Mouse (Mus musculus) ES-E14 (cell line): ENCODE measurements around the gene Pip5kl1.

Source experiments
- CHD2 ChIP-seq: IDR thresholded peaks from 2 replicates; pipeline ENCODE4 v1.6.1; 2014; ENCODE audit warnings: mild to moderate bottlenecking, low read depth, low read length, inconsistent platforms
- HCFC1 ChIP-seq: IDR thresholded peaks from 2 replicates; pipeline ENCODE4 v1.6.1; 2012; ENCODE audit warnings: low read length, inconsistent platforms, borderline replicate concordance; ENCODE audit not compliant: insufficient read depth
- MAFK ChIP-seq: IDR thresholded peaks from 2 replicates; pipeline ENCODE4 v1.6.1; 2014; ENCODE audit warnings: mild to moderate bottlenecking, low read depth, low read length, inconsistent platforms; ENCODE audit not compliant: insufficient read depth
- ZC3H11A ChIP-seq: IDR thresholded peaks from 2 replicates; pipeline ENCODE4 v1.6.1; 2012; ENCODE audit warnings: low read depth, mild to moderate bottlenecking, inconsistent platforms, low read length, borderline replicate concordance
- ZNF384 ChIP-seq: IDR thresholded peaks from 2 replicates; pipeline ENCODE4 v1.6.1; 2012; ENCODE audit warnings: low read depth, low read length, inconsistent platforms

DNA sequence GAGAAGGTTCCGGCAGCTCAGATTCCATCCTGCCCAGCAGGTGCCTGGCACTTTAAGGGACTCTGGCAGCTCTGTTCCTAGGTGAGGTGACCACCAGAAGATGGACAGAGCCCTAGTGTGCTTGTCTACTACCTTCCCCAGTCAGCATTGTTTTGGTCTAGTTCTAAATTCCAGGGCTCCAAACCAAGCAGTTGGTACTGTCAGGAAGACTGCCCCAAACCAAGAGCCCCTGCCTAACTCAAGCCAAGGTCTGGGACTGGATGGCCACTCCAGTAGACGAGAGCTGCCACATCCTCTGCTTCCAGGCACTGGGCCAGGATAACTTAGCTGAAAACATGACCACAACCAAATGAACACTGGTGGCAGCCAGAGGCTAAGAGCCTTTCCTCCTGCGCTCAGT lies 5.7 kb upstream of the Pip5kl1 start:
- TF ChIP-seq HCFC1 (no peak), ZC3H11A (no peak), MAFK (no peak), ZNF384 (no peak), CHD2 (no peak)
